Mouse (Mus musculus): ENCODE measurements around the gene Zkscan16. TPM values are rescaled to one million over a fixed set of nuclear protein-coding genes. Genes with fewer than 3 reads are reported as not detected.
A peak's percentile ranks its signal among the peaks of the same experiment; 100 is the strongest.

Zkscan16 gene
- polyA plus RNA-seq, 1 experiment = not detected

DNA sequence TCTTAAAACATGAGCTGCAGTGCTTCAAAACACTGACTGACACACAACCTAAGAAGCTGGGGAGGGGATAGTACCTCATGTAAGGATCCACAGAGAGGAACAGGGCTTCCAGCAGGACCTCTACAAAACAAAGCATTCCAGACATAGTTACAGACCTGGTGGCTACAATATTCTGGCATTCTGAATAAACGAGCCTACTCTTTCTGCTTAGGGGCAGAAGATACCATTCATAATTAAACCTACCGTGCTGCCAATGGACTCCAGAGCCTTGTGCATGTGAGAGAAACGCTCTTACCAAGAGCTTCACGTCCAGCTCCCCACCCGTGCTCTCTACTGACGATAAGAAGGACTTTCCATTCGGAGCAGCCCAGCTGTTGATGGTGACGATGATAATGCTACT lies 39.4 kb downstream of the Zkscan16 start:
- H3K4me2 ChIP-seq (ENCODE audit: low read depth) = no peak overlapping the region
- H3K36me3 ChIP-seq (ENCODE audit: control insufficient read depth, insufficient read depth) = no peaks in the 10 kb centered on the region
- TF ChIP-seq MYOG (IDR thresholded peaks at IDR 0.05; ENCODE audit: control insufficient read depth in 1 of 3, insufficient read depth in 1 of 3, insufficient read length in 2 of 3, low read depth in 2 of 3) = no peak
- TF ChIP-seq POLR2A (IDR thresholded peaks at IDR 0.05; ENCODE audit: insufficient read length, low read depth) = no peak
- no peak for TF ChIP-seq TCF3 (IDR thresholded peaks at IDR 0.05; ENCODE audit: insufficient read length, low read depth)
- TF ChIP-seq USF1 (IDR thresholded peaks at IDR 0.05; ENCODE audit: low read depth) = no peak
- TF ChIP-seq TCF12 (IDR thresholded peaks at IDR 0.05; ENCODE audit: insufficient read depth, poor library complexity, severe bottlenecking) = no peak
- TF ChIP-seq MYOD1 (IDR thresholded peaks at IDR 0.05; ENCODE audit: control insufficient read depth in 1 of 3, insufficient read length in 2 of 3, low read depth in 2 of 3) = no peak
- no peak for TF ChIP-seq E2F4 (IDR thresholded peaks at IDR 0.05; ENCODE audit: insufficient read depth)
- no peak for TF ChIP-seq POLR2AphosphoS2 (IDR thresholded peaks at IDR 0.05; ENCODE audit: insufficient read length, low read depth)
- H3K79me2 ChIP-seq (ENCODE audit: control insufficient read depth, insufficient read depth) = no peaks in the 10 kb centered on the region
- H3K4me3 ChIP-seq = no peak overlapping the region
- H3ac ChIP-seq (ENCODE audit: control insufficient read depth, insufficient read length) = no peak overlapping the region
- no peaks in the 10 kb centered on the region for H3K27me3 ChIP-seq (ENCODE audit: control insufficient read depth, insufficient read depth, insufficient read length)

DNA sequence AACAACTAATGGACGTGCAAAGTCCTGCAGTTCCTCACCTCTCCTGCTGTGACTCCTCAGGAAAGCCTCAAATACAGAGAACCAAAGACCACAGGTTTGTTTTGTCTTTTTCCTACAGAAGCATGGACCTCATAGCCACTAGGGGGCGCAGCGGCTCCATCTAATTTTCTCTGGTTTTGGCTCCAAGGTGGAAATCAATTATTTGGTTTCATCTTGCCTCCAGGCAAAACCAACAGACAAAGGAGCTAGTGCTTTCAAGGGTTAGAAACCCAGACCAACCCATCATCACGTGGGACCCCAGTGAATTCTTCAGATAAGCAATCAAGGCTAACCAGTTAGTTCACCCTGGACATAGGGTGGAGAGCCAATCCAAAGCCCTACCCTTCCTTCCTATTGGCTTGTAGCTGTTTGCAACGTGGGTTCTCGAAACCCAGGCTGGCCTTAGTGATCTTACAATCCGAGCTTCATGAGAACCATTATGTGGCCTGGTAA lies 41.8 kb downstream of the Zkscan16 start:
- TF ChIP-seq POLR2A (IDR thresholded peaks at IDR 0.05; ENCODE audit: insufficient read length, low read depth) (no peak), MAX (IDR thresholded peaks at IDR 0.05; ENCODE audit: low read depth) (no peak), MYOD1 (IDR thresholded peaks at IDR 0.05; ENCODE audit: control insufficient read depth in 1 of 3, insufficient read length in 2 of 3, low read depth in 2 of 3) (no peak), TCF12 (IDR thresholded peaks at IDR 0.05; ENCODE audit: insufficient read depth, poor library complexity, severe bottlenecking) (no peak), POLR2AphosphoS2 (IDR thresholded peaks at IDR 0.05; ENCODE audit: insufficient read length, low read depth) (no peak), TCF3 (IDR thresholded peaks at IDR 0.05; ENCODE audit: insufficient read length, low read depth) (no peak), E2F4 (IDR thresholded peaks at IDR 0.05; ENCODE audit: insufficient read depth) (no peak), MYOG (IDR thresholded peaks at IDR 0.05; ENCODE audit: control insufficient read depth in 1 of 3, insufficient read depth in 1 of 3, insufficient read length in 2 of 3, low read depth in 2 of 3) (no peak), REST (IDR thresholded peaks at IDR 0.05; ENCODE audit: insufficient read depth, insufficient read length) (no peak), USF1 (IDR thresholded peaks at IDR 0.05; ENCODE audit: low read depth) (no peak), CEBPB (IDR thresholded peaks at IDR 0.05; ENCODE audit: insufficient read depth, poor library complexity, severe bottlenecking) (no peak), SRF (IDR thresholded peaks at IDR 0.05; ENCODE audit: control insufficient read depth, insufficient read length, low read depth) (no peak)
- no peak overlapping the region for H3ac ChIP-seq (ENCODE audit: control insufficient read depth, insufficient read length)
- H3K79me2 ChIP-seq (ENCODE audit: control insufficient read depth, insufficient read depth) = no peaks in the 10 kb centered on the region
- no peaks in the 10 kb centered on the region for H3K27me3 ChIP-seq (ENCODE audit: control insufficient read depth, insufficient read depth, insufficient read length)
- H3K4me3 ChIP-seq = no peak overlapping the region
- no peaks in the 10 kb centered on the region for H3K36me3 ChIP-seq (ENCODE audit: control insufficient read depth, insufficient read depth)
- H3K4me2 ChIP-seq (ENCODE audit: low read depth) = peak overlapping the region; percentile 47

DNA sequence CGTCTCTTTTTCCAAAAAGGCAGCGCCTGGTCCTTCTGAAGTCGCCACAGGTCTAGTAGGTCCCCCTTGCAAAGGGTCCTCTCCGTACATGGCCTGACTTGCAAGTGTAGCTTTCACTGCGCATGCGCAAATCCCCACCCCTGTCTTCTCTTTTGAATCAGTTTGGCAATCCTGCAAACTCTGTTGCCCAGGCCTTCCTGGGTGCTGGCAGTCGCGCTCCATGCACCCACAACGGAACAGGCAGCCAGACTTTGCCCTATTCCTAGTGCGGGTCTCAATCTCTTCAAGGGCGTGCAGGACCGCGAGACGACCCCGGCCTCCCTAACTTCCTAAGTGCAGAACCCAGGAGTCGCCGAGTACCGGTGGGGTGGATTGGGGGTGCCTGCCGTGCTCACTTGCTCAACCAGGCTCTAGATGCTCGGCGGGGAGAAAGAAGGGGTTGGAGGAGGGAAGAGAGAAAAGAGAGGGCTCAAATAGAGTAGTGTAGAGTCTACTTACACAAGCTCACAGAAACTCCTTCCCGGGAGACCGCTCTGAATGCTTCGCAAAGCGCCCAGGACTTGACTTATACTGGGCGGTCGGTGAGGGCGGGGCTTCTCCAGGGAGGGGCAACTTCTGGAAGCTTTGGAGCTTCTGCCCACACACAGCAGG lies 43.2 kb downstream of the Zkscan16 start, which contains the start of gene Ptgr1:
Gene Ptgr1, minus strand, starts transcription at position 580 of the 651 bp plus-strand sequence.
- Histone ChIP-seq H3K4me3 (peak within 1 kb of the TSS; percentile 35), H3K4me2 (ENCODE audit: low read depth) (peak within 1 kb of the TSS; percentile 68), H3K36me3 (ENCODE audit: control insufficient read depth, insufficient read depth) (no peaks in the 10 kb centered on the region), H3ac (ENCODE audit: control insufficient read depth, insufficient read length) (peak within 1 kb of the TSS; percentile 18), H3K27me3 (ENCODE audit: control insufficient read depth, insufficient read depth, insufficient read length) (no peaks in the 10 kb centered on the region), H3K79me2 (ENCODE audit: control insufficient read depth, insufficient read depth) (no peaks in the 10 kb centered on the region)
- peak; percentile 12 for TF ChIP-seq POLR2A (IDR thresholded peaks at IDR 0.05; ENCODE audit: insufficient read length, low read depth)
- no peak for TF ChIP-seq TCF3 (IDR thresholded peaks at IDR 0.05; ENCODE audit: insufficient read length, low read depth)

DNA sequence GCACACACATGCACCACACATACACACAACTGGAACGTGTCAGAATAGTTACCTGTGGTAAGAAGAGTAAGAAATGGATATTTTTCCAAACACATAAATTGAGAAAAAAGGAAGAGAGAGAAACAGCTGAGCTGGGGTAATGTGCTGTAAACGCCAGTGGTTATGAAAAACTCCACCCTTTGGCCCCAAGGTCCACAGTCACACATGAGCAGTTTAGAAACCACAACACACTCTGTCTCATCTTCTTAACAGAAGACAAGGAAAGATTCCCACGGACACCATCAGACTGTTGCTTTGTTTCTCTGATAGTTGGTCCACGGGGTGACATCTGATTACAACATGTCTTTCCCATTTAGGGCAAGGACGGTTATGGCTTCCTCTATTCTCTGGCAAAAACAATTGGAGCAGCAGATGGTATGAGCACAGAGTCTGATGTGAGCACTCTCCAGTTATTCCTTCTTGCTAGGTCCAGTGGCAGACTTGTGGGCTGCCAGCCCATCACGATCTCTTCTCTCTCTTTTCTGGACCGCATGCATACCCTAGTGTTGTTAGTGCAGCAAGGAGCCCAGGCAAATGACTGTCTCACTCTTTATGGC lies 46.0 kb downstream of the Zkscan16 start:
- H3K27me3 ChIP-seq (ENCODE audit: control insufficient read depth, insufficient read depth, insufficient read length) = no peaks in the 10 kb centered on the region
- H3K4me2 ChIP-seq (ENCODE audit: low read depth) = no peak overlapping the region
- H3K79me2 ChIP-seq (ENCODE audit: control insufficient read depth, insufficient read depth) = no peaks in the 10 kb centered on the region
- no peak overlapping the region for H3ac ChIP-seq (ENCODE audit: control insufficient read depth, insufficient read length)
- no peaks in the 10 kb centered on the region for H3K36me3 ChIP-seq (ENCODE audit: control insufficient read depth, insufficient read depth)
- no peak overlapping the region for H3K4me3 ChIP-seq
- 0 out of 2 replicates have a peak, but pooled peaks have one; percentile 4 for TF ChIP-seq CEBPB (IDR thresholded peaks at IDR 0.05; ENCODE audit: insufficient read depth, poor library complexity, severe bottlenecking)
- TF ChIP-seq USF1 (IDR thresholded peaks at IDR 0.05; ENCODE audit: low read depth) = no peak
- TF ChIP-seq MAX (IDR thresholded peaks at IDR 0.05; ENCODE audit: low read depth) = no peak
- TF ChIP-seq SRF (IDR thresholded peaks at IDR 0.05; ENCODE audit: control insufficient read depth, insufficient read length, low read depth) = no peak
- TF ChIP-seq POLR2AphosphoS2 (IDR thresholded peaks at IDR 0.05; ENCODE audit: insufficient read length, low read depth) = no peak
- no peak for TF ChIP-seq REST (IDR thresholded peaks at IDR 0.05; ENCODE audit: insufficient read depth, insufficient read length)
- no peak for TF ChIP-seq E2F4 (IDR thresholded peaks at IDR 0.05; ENCODE audit: insufficient read depth)
- no peak for TF ChIP-seq MYOD1 (IDR thresholded peaks at IDR 0.05; ENCODE audit: control insufficient read depth in 1 of 3, insufficient read length in 2 of 3, low read depth in 2 of 3)

Measured in myocyte (in vitro differentiated cells).